Mouse (Mus musculus) spleen, postnatal 10 days (tissue): ENCODE measurements around the gene Usf2.
"Not testable (repeated sequence)": the region's sequence is repeated elsewhere in the genome, so short reads cannot be mapped to it uniquely, and the experiment has no call there.

ENCODE experiments used
- DNase-seq, 2 experiments: peaks; one replicate each; pipeline ENCODE4 v3.0.0; 2021 to 2022; ENCODE audit warnings: low spot score in 2 of 2

The Usf2 gene

GRCm38 (mm10) chr7:30958109-30958865, 1.7 kb upstream of the Usf2 start:
- DNase-seq: no peak

DNA sequence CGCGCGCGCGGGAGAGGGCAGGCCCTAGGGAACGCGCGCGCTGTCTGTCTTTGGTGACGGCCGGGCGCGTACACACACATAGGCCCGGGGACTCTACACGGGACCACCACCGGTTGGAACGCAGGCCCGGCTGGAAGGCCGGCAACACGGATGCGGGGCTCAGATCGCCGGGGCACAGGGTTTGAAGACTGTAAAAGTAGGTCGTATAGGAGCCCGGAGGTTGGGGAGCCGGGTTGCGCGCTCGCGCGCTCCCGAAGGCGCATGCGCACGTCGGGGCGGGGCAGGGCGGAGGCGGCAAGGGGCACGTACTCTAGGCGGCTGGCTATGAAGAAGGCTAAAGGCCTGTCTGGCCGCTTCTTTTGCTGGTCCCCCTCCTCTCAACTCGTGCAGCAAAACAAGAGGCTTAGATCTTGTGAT, 772 bp upstream of the Usf2 start:
- DNase-seq: peak; percentile 93 to 97

DNA sequence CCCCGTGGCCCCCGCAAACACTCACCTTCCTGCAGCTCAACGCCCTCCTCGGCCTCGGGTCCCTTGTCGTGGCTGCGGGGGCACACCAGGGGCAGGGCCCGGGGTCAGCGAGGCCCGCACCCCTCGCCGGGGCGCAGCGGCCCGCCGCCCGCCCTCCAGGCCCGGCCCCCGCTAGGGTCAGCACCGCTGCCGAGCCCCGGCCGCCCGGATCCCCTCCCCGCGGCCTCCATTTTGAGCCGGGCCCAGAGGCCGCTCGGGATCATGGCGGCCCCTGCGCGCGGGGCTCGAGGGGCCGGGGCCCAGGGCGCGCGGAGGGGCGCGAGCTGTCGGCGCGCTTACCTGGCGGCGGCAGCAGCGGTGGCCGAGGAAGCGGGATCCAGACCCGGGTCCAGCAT, 249 bp downstream of the Usf2 start:
- DNase-seq: peak in 1 of 2 experiments; percentile 62

- DNase-seq: peak; percentile 88 to 93
These were observed 833 bp downstream of the Usf2 start for GRCm38 (mm10) chr7:30955584-30956356.

- DNase-seq: no peak
These were observed 1.6 kb downstream of the Usf2 start for GRCm38 (mm10) chr7:30954971-30955520.

GRCm38 (mm10) chr7:30954036-30954435, 2.6 kb downstream of the Usf2 start:
- DNase-seq: no peak

- DNase-seq: no peak
These were observed 3.1 kb downstream of the Usf2 start for GRCm38 (mm10) chr7:30953459-30953858.

DNA sequence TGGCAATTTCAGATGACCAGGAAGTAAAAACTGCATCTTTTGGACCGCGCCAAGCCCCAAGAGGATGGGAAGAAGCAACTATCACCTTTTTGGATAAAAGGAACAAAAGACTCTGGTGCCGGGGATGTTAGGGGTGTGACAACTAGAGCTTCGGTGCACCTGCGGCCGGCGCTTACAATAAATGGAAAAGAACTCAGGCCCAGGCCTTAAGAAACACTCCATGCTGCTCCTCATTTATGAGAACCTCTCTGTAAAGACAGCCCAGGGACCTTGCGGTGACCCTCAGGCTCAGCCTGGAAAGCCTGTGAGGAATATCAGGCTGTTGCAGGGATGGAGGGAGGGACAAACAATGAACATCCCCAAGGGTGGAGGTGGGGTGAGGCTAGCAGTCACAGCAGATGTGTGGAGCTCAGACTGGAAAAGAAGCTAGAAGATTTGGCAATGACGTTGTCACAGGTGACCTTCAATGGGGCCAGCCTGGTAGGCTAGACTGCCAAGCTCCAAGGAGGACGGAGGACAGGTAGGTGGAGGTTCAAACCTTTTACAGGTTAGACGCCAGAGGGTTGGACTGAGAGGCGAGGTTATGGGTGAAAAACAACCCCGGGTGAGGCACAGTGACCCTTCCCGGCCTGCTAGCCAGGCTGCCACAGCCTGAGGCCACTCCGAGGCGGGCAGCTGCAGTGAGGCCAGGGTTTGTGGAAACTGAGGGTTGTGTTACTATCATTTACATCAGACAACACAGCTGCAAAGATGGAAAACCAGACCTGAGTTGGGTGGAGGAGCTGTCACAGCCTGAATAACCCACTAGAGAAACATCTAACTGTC, 4.0 kb downstream of the Usf2 start:
- no peak for DNase-seq

- not testable (repeated sequence) for DNase-seq
These were observed 6.7 kb downstream of the Usf2 start for GRCm38 (mm10) chr7:30949902-30950301.

GRCm38 (mm10) chr7:30945876-30946275, 10.7 kb downstream of the Usf2 start:
- DNase-seq: no peak

DNA sequence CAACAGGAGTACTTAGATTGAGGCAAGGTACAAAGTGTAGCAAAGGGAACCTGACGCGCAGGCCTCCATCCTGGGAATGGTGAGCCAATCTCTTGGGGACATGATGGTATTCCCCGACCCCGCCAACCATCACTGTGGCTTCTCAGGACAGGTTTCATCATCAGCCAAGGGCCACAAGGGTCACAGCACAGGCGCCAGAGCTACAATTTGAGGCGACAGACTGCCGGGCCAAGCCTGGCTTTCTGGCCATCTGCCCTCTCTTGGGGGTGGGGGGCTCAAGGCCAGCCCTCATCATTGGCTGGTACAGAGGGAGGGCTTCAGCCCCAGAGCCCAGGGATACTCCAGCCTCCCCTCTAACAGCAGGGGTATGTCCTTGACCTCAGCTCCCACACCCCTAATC, 11.1 kb downstream of the Usf2 start:
- DNase-seq: not testable (repeated sequence)

DNA sequence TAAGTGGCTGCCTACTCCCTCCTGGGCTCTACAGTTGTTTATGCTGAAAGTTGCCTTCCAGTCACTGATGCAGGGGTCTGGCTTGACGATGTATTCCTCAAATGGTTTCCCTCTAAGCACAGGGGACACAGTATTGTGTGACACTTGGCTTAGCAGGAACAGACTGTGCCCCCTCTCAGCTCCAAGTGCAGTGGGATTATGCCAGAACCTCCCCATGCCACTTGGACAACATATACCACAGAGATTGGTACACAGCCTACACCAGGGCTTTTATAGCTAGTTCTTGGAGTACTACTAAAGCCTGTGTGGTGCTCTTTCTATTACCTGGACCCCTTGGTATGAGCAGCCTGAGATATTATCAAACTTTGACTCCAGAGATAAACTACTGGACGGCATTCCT, 11.9 kb downstream of the Usf2 start:
- DNase-seq: not testable (repeated sequence)

DNA sequence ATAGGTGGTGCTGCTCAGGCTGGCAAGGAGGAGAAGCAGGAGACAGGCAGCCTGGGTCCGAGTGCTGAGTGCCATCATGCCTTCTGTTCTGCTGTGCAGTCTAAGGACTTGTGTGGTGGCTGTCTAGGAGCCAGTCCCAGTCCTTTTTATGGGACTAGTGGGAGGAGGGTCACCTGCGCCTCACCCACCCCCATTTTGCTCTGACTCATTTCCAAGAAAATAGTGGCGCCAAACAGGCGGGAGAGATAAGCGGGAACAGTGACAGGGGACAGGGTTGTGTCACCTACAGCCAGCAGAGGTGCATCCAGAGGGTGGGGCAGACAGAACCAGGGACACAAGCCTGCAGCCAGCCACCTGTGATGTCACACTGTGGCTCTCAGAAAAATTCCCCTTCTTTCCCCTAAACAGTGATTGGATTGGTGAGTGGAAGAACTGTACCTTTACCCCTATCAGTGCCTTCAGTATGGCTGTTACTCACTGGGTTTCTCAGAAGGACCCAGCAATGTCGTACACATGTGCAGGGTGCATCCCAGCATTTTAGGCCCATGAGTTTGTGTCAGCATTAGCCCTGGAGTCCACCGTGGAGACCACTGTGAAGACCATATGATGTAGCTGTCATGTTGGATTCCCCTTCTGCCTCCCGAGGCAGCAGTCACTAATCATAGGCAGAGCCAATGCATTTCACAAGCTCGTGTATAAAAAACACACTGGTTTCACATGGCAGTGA, 12.5 kb downstream of the Usf2 start, which contains the start of gene Hamp:
TSS of gene Hamp (minus strand) at position 124 of the 727 bp plus-strand sequence.
- DNase-seq: no peak

GRCm38 (mm10) chr7:30942365-30942764, 14.2 kb downstream of the Usf2 start:
- DNase-seq: not testable (repeated sequence)

- not testable (repeated sequence) for DNase-seq
These were observed 16.5 kb downstream of the Usf2 start for GRCm38 (mm10) chr7:30940070-30940469.

GRCm38 (mm10) chr7:30935422-30936099, 21.0 kb downstream of the Usf2 start:
- not testable (repeated sequence) for DNase-seq

- not testable (repeated sequence) for DNase-seq
These were observed 32.0 kb downstream of the Usf2 start, which contains the start of gene Hamp2 for GRCm38 (mm10) chr7:30924581-30924980. Hamp2 (minus strand) TSS chr7:30924681.

- no peak for DNase-seq
These were observed 32.5 kb downstream of the Usf2 start for GRCm38 (mm10) chr7:30924071-30924470.

GRCm38 (mm10) chr7:30922490-30922889, 34.1 kb downstream of the Usf2 start:
- not testable (repeated sequence) for DNase-seq

DNA sequence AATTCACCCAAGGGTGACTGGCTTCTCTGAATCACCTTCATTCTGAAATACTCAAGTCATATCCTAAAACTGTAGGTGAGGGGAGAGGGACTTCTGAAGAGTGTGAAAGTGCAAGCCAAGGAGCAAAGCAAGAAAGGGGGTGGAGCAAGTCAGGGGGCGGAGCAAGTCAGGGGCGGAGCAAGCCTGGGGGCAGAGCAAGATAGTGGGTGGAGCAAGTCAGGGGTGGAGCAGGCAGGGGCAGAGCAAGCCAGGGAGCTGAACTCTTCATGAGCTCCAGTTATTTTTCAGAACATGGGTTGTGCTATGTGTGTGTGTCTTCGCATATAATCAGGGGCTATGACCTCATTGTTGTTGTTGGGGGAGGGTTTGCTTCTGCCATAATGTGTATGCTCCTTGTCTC, 36.4 kb downstream of the Usf2 start:
- DNase-seq: peak in 1 of 2 experiments; percentile 59
